In genomic region chr11:110572548-110572947, GRCm38 (mm10) we compare ENCODE assay signal across 8 mouse cellular contexts.
DNase-seq lines count a peak whose midpoint lies in the region; ATAC-seq and TF ChIP-seq lines count a peak whose summit lies in the region.

No protein-coding gene starts in this region.

- peak; percentile 59 for TF ChIP-seq CTCF in bone marrow, adult 2 months (IDR thresholded peaks at IDR 0.05; ENCODE audit: control insufficient read depth, insufficient read depth, low read length)

- WGBS in bone marrow, adult 2 months = 49% methylated on average over 10 of the region's 10 CpGs
- WGBS in forebrain, embryonic 15.5 days = 59% methylated on average over 10 of the region's 10 CpGs
- WGBS in limb, embryonic 10.5 days = 60% methylated on average over 10 of the region's 10 CpGs

- H3K9me3 ChIP-seq in forebrain, embryonic 15.5 days = no peaks in the 10 kb centered on the region
- H3K9me3 ChIP-seq in limb, embryonic 10.5 days (replicated peaks) = no peaks in the 10 kb centered on the region

- H3K9ac ChIP-seq in forebrain, embryonic 15.5 days (replicated peaks) = no peak overlapping the region

- peak; percentile 27 for DNase-seq in ovary, postnatal 14 days (ENCODE audit: low spot score)
- DNase-seq in ovary, adult 18-20 months (ENCODE audit: low spot score) = no peak
- DNase-seq in kidney, adult 9 months = peak; percentile 67
- DNase-seq in limb, embryonic 10.5 days (ENCODE audit: low spot score) = peak; percentile 49
- DNase-seq in retina, embryonic 14.5 days (ENCODE audit: low spot score) = peak; percentile 73

- H3K27me3 ChIP-seq in forebrain, embryonic 15.5 days = no peaks in the 10 kb centered on the region
- no peaks in the 10 kb centered on the region for H3K27me3 ChIP-seq in limb, embryonic 10.5 days (ENCODE audit: low read depth, poor library complexity, severe bottlenecking)

- peak; percentile 57 for ATAC-seq in forebrain, embryonic 15.5 days (replicated peaks)
- ATAC-seq in erythroid progenitor cell, adult 5-6 weeks (replicated peaks; ENCODE audit: low FRiP score, poor library complexity, severe bottlenecking) = no peak

- no peaks in the 10 kb centered on the region for H3K4me1 ChIP-seq in bone marrow, adult 2 months (ENCODE audit: control insufficient read depth, insufficient read depth, low read length)
- H3K4me1 ChIP-seq in forebrain, embryonic 15.5 days = no peaks in the 10 kb centered on the region
- H3K4me1 ChIP-seq in limb, embryonic 10.5 days = no peaks in the 10 kb centered on the region

- H3K36me3 ChIP-seq in forebrain, embryonic 15.5 days = no peaks in the 10 kb centered on the region
- H3K36me3 ChIP-seq in limb, embryonic 10.5 days = no peaks in the 10 kb centered on the region

- H3K4me2 ChIP-seq in forebrain, embryonic 15.5 days (replicated peaks) = no peak overlapping the region

- no peak for TF ChIP-seq POLR2A in bone marrow, adult 2 months (IDR thresholded peaks at IDR 0.05; ENCODE audit: borderline replicate concordance, control insufficient read depth, low read depth, low read length)

- no peak overlapping the region for H3K27ac ChIP-seq in bone marrow, adult 2 months (ENCODE audit: control insufficient read depth, insufficient read depth, low read depth, low read length, poor library complexity)
- no peak overlapping the region for H3K27ac ChIP-seq in forebrain, embryonic 15.5 days (replicated peaks)
- H3K27ac ChIP-seq in limb, embryonic 10.5 days = no peak overlapping the region

- H3K4me3 ChIP-seq in bone marrow, adult 2 months (replicated peaks; ENCODE audit: control insufficient read depth, low read depth, low read length) = no peak overlapping the region
- no peak overlapping the region for H3K4me3 ChIP-seq in forebrain, embryonic 15.5 days
- H3K4me3 ChIP-seq in limb, embryonic 10.5 days = no peak overlapping the region
